Comparison of ENCODE assay signal across 8 mouse cellular contexts in the genomic region with DNA sequence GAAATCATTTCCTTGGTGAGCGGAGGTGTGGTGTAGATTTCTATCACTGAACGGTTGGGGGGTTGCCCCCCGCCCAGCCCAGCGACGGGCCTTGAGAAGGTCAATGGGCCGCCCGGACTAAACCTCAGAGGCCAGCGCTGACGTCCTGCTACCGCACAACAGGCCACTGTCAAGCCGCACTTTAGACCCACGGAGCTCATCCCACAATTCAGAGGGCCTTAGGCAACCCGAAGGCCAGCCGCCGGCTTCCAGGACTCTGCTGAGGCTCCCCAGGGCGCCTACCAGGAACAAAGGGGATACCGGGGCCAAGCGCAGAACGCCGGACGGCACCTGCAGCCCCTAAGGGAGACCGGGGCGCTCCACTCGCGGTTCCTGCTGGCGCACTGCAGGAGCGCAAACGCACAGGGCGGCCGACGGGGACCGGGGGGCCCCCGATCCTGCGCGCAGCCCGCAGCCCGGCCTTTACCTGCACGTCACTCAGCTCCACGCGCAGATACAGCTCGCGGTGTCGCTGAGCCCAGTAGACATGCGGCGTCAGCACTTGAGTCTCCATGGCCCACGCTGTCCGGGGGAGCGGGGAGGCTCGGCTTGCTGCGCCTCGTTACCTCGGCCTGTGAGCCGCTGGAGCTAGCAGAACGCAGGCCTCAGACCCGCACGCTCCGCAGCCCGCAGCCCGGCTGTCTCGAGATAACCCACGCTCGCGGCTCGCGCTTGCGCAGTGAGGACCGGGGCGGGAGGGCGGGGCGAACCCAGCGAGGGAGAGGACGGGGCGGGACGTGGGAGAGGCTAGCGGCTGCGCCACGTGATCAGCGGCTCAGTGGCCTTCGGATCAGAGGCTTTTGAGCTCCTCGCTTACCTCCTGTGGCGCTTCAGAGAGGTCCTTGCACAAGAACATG. TPM values are rescaled to one million over a fixed set of nuclear protein-coding genes. Genes with fewer than 3 reads are reported as not detected.
DNase-seq lines count a peak whose midpoint lies in the region; ATAC-seq and TF ChIP-seq lines count a peak whose summit lies in the region.

Gene Hacd3, minus strand, starts transcription at position 703 of the 896 bp plus-strand sequence.

- no peaks in the 10 kb centered on the region for H3K36me3 ChIP-seq in C2C12 (ENCODE audit: control insufficient read depth, insufficient read depth)
- peaks cover 15% of the 10 kb centered on the region for H3K36me3 ChIP-seq in erythroblast, embryonic 14.5 days (ENCODE audit: control insufficient read depth)
- no peaks in the 10 kb centered on the region for H3K36me3 ChIP-seq in heart, embryonic 11.5 days (ENCODE audit: control insufficient read depth, insufficient read depth, low read length)
- no peaks in the 10 kb centered on the region for H3K36me3 ChIP-seq in kidney, embryonic 15.5 days
- H3K36me3 ChIP-seq in limb, embryonic 15.5 days, result no peaks in the 10 kb centered on the region
- no peaks in the 10 kb centered on the region for H3K36me3 ChIP-seq in midbrain, postnatal 0 days (ENCODE audit: insufficient read depth, low read length)

- H3K4me2 ChIP-seq in heart, embryonic 11.5 days, result peak within 1 kb of the TSS; percentile 69
- peak within 1 kb of the TSS; percentile 88 for H3K4me2 ChIP-seq in kidney, embryonic 15.5 days
- peak within 1 kb of the TSS; percentile 82 for H3K4me2 ChIP-seq in limb, embryonic 15.5 days
- peak within 1 kb of the TSS; percentile 76 for H3K4me2 ChIP-seq in midbrain, postnatal 0 days (ENCODE audit: low read depth, low read length, poor library complexity, severe bottlenecking)

- H3K9ac ChIP-seq in heart, embryonic 11.5 days (ENCODE audit: low read depth, low read length), result peak within 1 kb of the TSS; percentile 88
- H3K9ac ChIP-seq in kidney, embryonic 15.5 days, result peak within 1 kb of the TSS; percentile 88
- H3K9ac ChIP-seq in limb, embryonic 15.5 days, result peak within 1 kb of the TSS; percentile 91
- H3K9ac ChIP-seq in midbrain, postnatal 0 days (replicated peaks; ENCODE audit: low read length, poor library complexity, severe bottlenecking), result peak within 1 kb of the TSS; percentile 74

- H3K4me3 ChIP-seq in C2C12 (ENCODE audit: insufficient read depth, poor library complexity, severe bottlenecking), result peak within 1 kb of the TSS; percentile 78
- peak within 1 kb of the TSS; percentile 89 for H3K4me3 ChIP-seq in erythroblast, embryonic 14.5 days (replicated peaks)
- H3K4me3 ChIP-seq in heart, embryonic 11.5 days (ENCODE audit: low read depth, low read length), result peak within 1 kb of the TSS; percentile 79
- peak within 1 kb of the TSS; percentile 93 for H3K4me3 ChIP-seq in kidney, embryonic 15.5 days (replicated peaks)
- H3K4me3 ChIP-seq in limb, embryonic 15.5 days, result peak within 1 kb of the TSS; percentile 96
- peak within 1 kb of the TSS; percentile 69 for H3K4me3 ChIP-seq in midbrain, postnatal 0 days (ENCODE audit: low read depth, low read length)

- peak within 1 kb of the TSS; percentile 86 for H3ac ChIP-seq in C2C12 (ENCODE audit: control insufficient read depth, insufficient read length, low read depth)

- no peak for TF ChIP-seq CTCF in C2C12 (IDR thresholded peaks at IDR 0.05; ENCODE audit: control insufficient read depth, insufficient read depth, insufficient read length)
- no peak for TF ChIP-seq CTCF in midbrain, postnatal 0 days (IDR thresholded peaks at IDR 0.05)

- H3K27ac ChIP-seq in heart, embryonic 11.5 days (ENCODE audit: low read depth, low read length), result peak within 1 kb of the TSS; percentile 65
- peak within 1 kb of the TSS; percentile 85 for H3K27ac ChIP-seq in kidney, embryonic 15.5 days
- H3K27ac ChIP-seq in limb, embryonic 15.5 days, result peak within 1 kb of the TSS; percentile 86
- H3K27ac ChIP-seq in midbrain, postnatal 0 days (ENCODE audit: low read depth, low read length), result peak within 1 kb of the TSS; percentile 85

- H3K4me1 ChIP-seq in erythroblast, embryonic 14.5 days (ENCODE audit: control insufficient read depth), result peaks cover 64% of the 10 kb centered on the region
- peaks cover 29% of the 10 kb centered on the region for H3K4me1 ChIP-seq in heart, embryonic 11.5 days (ENCODE audit: control insufficient read depth, insufficient read depth, low read length)
- H3K4me1 ChIP-seq in kidney, embryonic 15.5 days, result peaks cover 42% of the 10 kb centered on the region
- peaks cover 25% of the 10 kb centered on the region for H3K4me1 ChIP-seq in limb, embryonic 15.5 days
- peaks cover 34% of the 10 kb centered on the region for H3K4me1 ChIP-seq in midbrain, postnatal 0 days (ENCODE audit: insufficient read depth, low read length)

- H3K27me3 ChIP-seq in C2C12 (ENCODE audit: control insufficient read depth, insufficient read depth, insufficient read length), result no peaks in the 10 kb centered on the region
- H3K27me3 ChIP-seq in erythroblast, embryonic 14.5 days (ENCODE audit: control insufficient read depth), result 0 out of 2 replicates have a peak, but pooled peaks cover 2% of the 10 kb centered on the region
- H3K27me3 ChIP-seq in heart, embryonic 11.5 days (ENCODE audit: control insufficient read depth, insufficient read depth, low read length), result no peaks in the 10 kb centered on the region
- H3K27me3 ChIP-seq in kidney, embryonic 15.5 days, result no peaks in the 10 kb centered on the region
- no peaks in the 10 kb centered on the region for H3K27me3 ChIP-seq in limb, embryonic 15.5 days
- no peaks in the 10 kb centered on the region for H3K27me3 ChIP-seq in midbrain, postnatal 0 days (ENCODE audit: insufficient read depth, low read length)

- H3K79me2 ChIP-seq in C2C12 (ENCODE audit: control insufficient read depth, insufficient read depth), result peaks cover 53% of the 10 kb centered on the region

- 0 out of 2 replicates have a peak, but pooled peaks cover 3% of the 10 kb centered on the region for H3K9me3 ChIP-seq in erythroblast, embryonic 14.5 days (ENCODE audit: control insufficient read depth, low read length)
- no peaks in the 10 kb centered on the region for H3K9me3 ChIP-seq in heart, embryonic 11.5 days (replicated peaks; ENCODE audit: control insufficient read depth, low read length)
- H3K9me3 ChIP-seq in kidney, embryonic 15.5 days (replicated peaks), result no peaks in the 10 kb centered on the region
- H3K9me3 ChIP-seq in limb, embryonic 15.5 days, result no peaks in the 10 kb centered on the region
- no peaks in the 10 kb centered on the region for H3K9me3 ChIP-seq in midbrain, postnatal 0 days (ENCODE audit: low read length)

- under 1% methylated on average over 80 of the region's 81 CpGs for WGBS in heart, embryonic 11.5 days (ENCODE audit: insufficient replicate concordance)
- WGBS in kidney, embryonic 15.5 days, result under 1% methylated on average over 81 of the region's 81 CpGs
- under 1% methylated on average over 75 of the region's 81 CpGs for WGBS in limb, embryonic 15.5 days
- under 1% methylated on average over 71 of the region's 81 CpGs for WGBS in midbrain, postnatal 0 days

- DNase-seq in brain, embryonic 18.5 days (ENCODE audit: low read depth, low spot score), result peak; percentile 81
- DNase-seq in midbrain, postnatal 0 days (ENCODE audit: low spot score), result peak; percentile 97
- DNase-seq in spleen, postnatal 14 days (ENCODE audit: low spot score in 2 of 2), result peak; percentile 73 to 81

- ATAC-seq in heart, embryonic 11.5 days (replicated peaks; ENCODE audit: insufficient number of reproducible peaks, low FRiP score, low TSS enrichment), result peak; percentile 92
- ATAC-seq in kidney, embryonic 15.5 days (replicated peaks; ENCODE audit: low FRiP score), result peak; percentile 95
- ATAC-seq in limb, embryonic 15.5 days (ENCODE audit: insufficient number of reproducible peaks, low FRiP score, low TSS enrichment, low read depth), result peak; percentile 91
- ATAC-seq in midbrain, postnatal 0 days (ENCODE audit: low FRiP score), result peak; percentile 94

- H3K79me3 ChIP-seq in C2C12 (ENCODE audit: low read depth), result peaks cover 23% of the 10 kb centered on the region

TF ChIP-seq in C2C12, 6 proteins besides CTCF, POLR2A, EP300 and RAD21:
- peak; percentile 87 for TF ChIP-seq USF1 (IDR thresholded peaks at IDR 0.05; ENCODE audit: low read depth)
- no peak for TF ChIP-seq MYOD1 (IDR thresholded peaks at IDR 0.05; ENCODE audit: control insufficient read depth, insufficient read length, low read depth)
- peak; percentile 49 for TF ChIP-seq MAX (IDR thresholded peaks at IDR 0.05)
- no peak for TF ChIP-seq MYOG (IDR thresholded peaks at IDR 0.05; ENCODE audit: control insufficient read depth, extremely low read depth, insufficient read length)

RNA-seq across cellular contexts. Expression of gene Hacd3, which starts in this region (rescaled TPM):
- 22.9 TPM for polyA plus RNA-seq in C2C12 (2012; fragmentation: generic; extraction: Trizol)
- 0.22 and 0.27 TPM in 2 replicates for polyA plus RNA-seq in erythroblast, embryonic 14.5 days (2012)
- 55.8 and 60.2 TPM in 2 replicates for polyA plus RNA-seq in heart, embryonic 11.5 days (2014; fragmentation: Nextera tagmentation; extraction: Ambion mirVana)
- polyA plus RNA-seq in kidney, embryonic 15.5 days (2015; fragmentation: Nextera tagmentation; extraction: Ambion mirVana), result 85.2 and 88.5 TPM in 2 replicates
- 80.9 and 88.3 TPM in 2 replicates for polyA plus RNA-seq in limb, embryonic 15.5 days (2015; fragmentation: Nextera tagmentation; extraction: Ambion mirVana)
- total RNA-seq in midbrain, postnatal 0 days (2014; rRNA removed), result 204 and 210 TPM in 2 replicates
- polyA plus RNA-seq in midbrain, postnatal 0 days (2015; fragmentation: Nextera tagmentation; extraction: Ambion mirVana), result 186 and 197 TPM in 2 replicates

Comparison
In these comparisons a context has a peak if more than half of its experiments do, and no peak if none do; other contexts are left out.
1. Peak in every context shown above with its lines: DNase-seq, ATAC-seq, H3K4me3 ChIP-seq and H3K27ac ChIP-seq.
2. RNA of gene Hacd3 (polyA plus RNA-seq): 186 to 197 TPM in midbrain, postnatal 0 days, 80.9 to 88.3 TPM in limb, embryonic 15.5 days, 85.2 to 88.5 TPM in kidney, embryonic 15.5 days, 55.8 to 60.2 TPM in heart, embryonic 11.5 days and 22.9 TPM in C2C12 (single experiment); 0.22 to 0.27 TPM in erythroblast, embryonic 14.5 days; every median in the first group is over 10 times any median in the second.